Mouse (Mus musculus) lung, embryonic 16.5 days (tissue): Measurements from ENCODE around the gene Ccl5. TPM values are rescaled to one million over a fixed set of nuclear protein-coding genes. Genes with fewer than 3 reads are reported as not detected.
"Not testable (repeated sequence)": the region's sequence is repeated elsewhere in the genome, so short reads cannot be mapped to it uniquely, and the experiment has no call there.

Source experiments
- ATAC-seq: fragments of 200-750 bp; cut with Nextera tagmentation; 2 replicates; pipeline ENCODE4 v1.8.0; 2017; ENCODE audit warnings: low read depth, mild to moderate bottlenecking, moderate library complexity
- H3K27ac ChIP-seq: fragments of 300-500 bp; sonication (generic); 2 replicates; pipeline ENCODE4 v1.5.1; 2014; ENCODE audit warnings: mild to moderate bottlenecking, control low read depth, low read length
- H3K27me3 ChIP-seq: fragments of 300-500 bp; sonication (generic); 2 replicates; pipeline ENCODE4 v1.6.1; 2014; ENCODE audit warnings: low read depth, low read length, mixed read lengths; ENCODE audit not compliant: control insufficient read depth, insufficient read depth
- H3K36me3 ChIP-seq: fragments of 300-500 bp; sonication (generic); 2 replicates; pipeline ENCODE4 v1.6.1; 2014; ENCODE audit warnings: low read length; ENCODE audit not compliant: control insufficient read depth, insufficient read depth
- H3K4me1 ChIP-seq: fragments of 300-500 bp; sonication (generic); replicated peaks from 2 replicates; pipeline ENCODE4 v1.6.1; 2014; ENCODE audit warnings: low read length, mixed read lengths; ENCODE audit not compliant: control insufficient read depth, insufficient read depth
- H3K4me2 ChIP-seq: fragments of 300-500 bp; sonication (generic); 2 replicates; pipeline ENCODE4 v1.6.1; 2014; ENCODE audit warnings: low read depth, low read length, control low read depth
- H3K4me3 ChIP-seq: fragments of 300-500 bp; sonication (generic); 2 replicates; pipeline ENCODE4 v1.5.1; 2014; ENCODE audit warnings: mild to moderate bottlenecking, low read length, control low read depth
- H3K9ac ChIP-seq: fragments of 300-500 bp; sonication (generic); 2 replicates; pipeline ENCODE4 v1.6.1; 2014; ENCODE audit warnings: low read length, control low read depth
- H3K9me3 ChIP-seq: fragments of 300-500 bp; sonication (generic); 2 replicates; pipeline ENCODE4 v1.6.1; 2016; ENCODE audit warnings: low read length; ENCODE audit not compliant: control insufficient read depth
- WGBS: fragments of 180-500 bp; shearing (Covaris S2); extraction: QIAGEN DNeasy Blood & Tissue Kit; methylation state at CpG from one replicate; pipeline ENCODE4 v1.1.7; 2014; 5-methylcytosine and 5-hydroxymethylcytosine counted together
- polyA plus RNA-seq: library from polyadenylated mRNA; unstranded; fragments of >200 nt; fragmentation: Nextera tagmentation; extraction: Ambion mirVana; gene quantifications from 2 replicates; pipeline ENCODE4 v1.2.1, GENCODE M21; 2015

Gene Ccl5
- polyA plus RNA-seq, 1 experiment from 2014 or later: 1.1 TPM

GRCm38 (mm10) chr11:83551037-83551436 is 20.7 kb upstream of the Ccl5 start:
- not testable (repeated sequence) for H3K27ac ChIP-seq, H3K9me3 ChIP-seq, H3K4me1 ChIP-seq, H3K4me3 ChIP-seq, H3K27me3 ChIP-seq, ATAC-seq, H3K9ac ChIP-seq, H3K4me2 ChIP-seq, H3K36me3 ChIP-seq
- 75% methylated on average over 7 of the region's 7 CpGs for WGBS

- no peak overlapping the region for H3K9ac ChIP-seq
- H3K4me1 ChIP-seq: no peaks in the 10 kb centered on the region
- H3K4me3 ChIP-seq: no peak overlapping the region
- no peak for ATAC-seq
- H3K9me3 ChIP-seq: no peaks in the 10 kb centered on the region
- no peaks in the 10 kb centered on the region for H3K27me3 ChIP-seq
- no peak overlapping the region for H3K27ac ChIP-seq
- H3K4me2 ChIP-seq: no peak overlapping the region
- no peaks in the 10 kb centered on the region for H3K36me3 ChIP-seq
- 84% methylated on average over 5 of the region's 5 CpGs for WGBS
Observed at GRCm38 (mm10) chr11:83550186-83550632, 19.9 kb upstream of the Ccl5 start.

GRCm38 (mm10) chr11:83544214-83544613 is 13.9 kb upstream of the Ccl5 start:
- H3K4me1 ChIP-seq: no peaks in the 10 kb centered on the region
- WGBS: 34% methylated on average over 3 of the region's 3 CpGs
- no peak for ATAC-seq
- no peaks in the 10 kb centered on the region for H3K36me3 ChIP-seq
- no peak overlapping the region for H3K27ac ChIP-seq
- H3K27me3 ChIP-seq: no peaks in the 10 kb centered on the region
- H3K4me3 ChIP-seq: no peak overlapping the region
- no peak overlapping the region for H3K4me2 ChIP-seq
- H3K9ac ChIP-seq: no peak overlapping the region
- H3K9me3 ChIP-seq: no peaks in the 10 kb centered on the region

GRCm38 (mm10) chr11:83541415-83541814 is 11.1 kb upstream of the Ccl5 start:
- H3K4me3 ChIP-seq: no peak overlapping the region
- no peak for ATAC-seq
- H3K4me2 ChIP-seq: no peak overlapping the region
- H3K9me3 ChIP-seq: no peaks in the 10 kb centered on the region
- H3K27ac ChIP-seq: no peak overlapping the region
- H3K9ac ChIP-seq: no peak overlapping the region
- WGBS: 92% methylated on average over 3 of the region's 3 CpGs
- H3K4me1 ChIP-seq: no peaks in the 10 kb centered on the region
- no peaks in the 10 kb centered on the region for H3K27me3 ChIP-seq
- H3K36me3 ChIP-seq: no peaks in the 10 kb centered on the region

- H3K9ac ChIP-seq: no peak overlapping the region
- no peak overlapping the region for H3K4me2 ChIP-seq
- no peaks in the 10 kb centered on the region for H3K36me3 ChIP-seq
- no peak overlapping the region for H3K27ac ChIP-seq
- no peaks in the 10 kb centered on the region for H3K9me3 ChIP-seq
- WGBS: 75% methylated on average over 2 of the region's 2 CpGs
- ATAC-seq: no peak
- H3K27me3 ChIP-seq: no peaks in the 10 kb centered on the region
- no peak overlapping the region for H3K4me3 ChIP-seq
- H3K4me1 ChIP-seq: no peaks in the 10 kb centered on the region
Observed at GRCm38 (mm10) chr11:83540931-83541330, 10.6 kb upstream of the Ccl5 start.

- Histone ChIP-seq H3K27me3 (no peaks in the 10 kb centered on the region), H3K36me3 (no peaks in the 10 kb centered on the region), H3K27ac (no peak overlapping the region), H3K9ac (no peak overlapping the region), H3K4me3 (no peak overlapping the region), H3K4me2 (no peak overlapping the region), H3K4me1 (peaks cover 9% of the 10 kb centered on the region), H3K9me3 (no peaks in the 10 kb centered on the region)
- ATAC-seq: no peak
- WGBS: 65% methylated on average over 3 of the region's 3 CpGs
Observed at GRCm38 (mm10) chr11:83538705-83539314, 8.5 kb upstream of the Ccl5 start.

- Histone ChIP-seq H3K4me1 (peaks cover 9% of the 10 kb centered on the region), H3K9me3 (no peaks in the 10 kb centered on the region), H3K4me3 (no peak overlapping the region), H3K4me2 (no peak overlapping the region), H3K27ac (no peak overlapping the region), H3K9ac (no peak overlapping the region), H3K27me3 (no peaks in the 10 kb centered on the region), H3K36me3 (no peaks in the 10 kb centered on the region)
- 55% methylated on average over 3 of the region's 3 CpGs for WGBS
- ATAC-seq: no peak
Observed at GRCm38 (mm10) chr11:83536831-83537230, 6.5 kb upstream of the Ccl5 start.

- Histone ChIP-seq H3K27ac (no peak overlapping the region), H3K4me2 (peak overlapping the region; percentile 37), H3K9me3 (no peaks in the 10 kb centered on the region), H3K4me3 (peak overlapping the region; percentile 20), H3K27me3 (no peaks in the 10 kb centered on the region), H3K36me3 (no peaks in the 10 kb centered on the region), H3K9ac (no peak overlapping the region), H3K4me1 (peaks cover 9% of the 10 kb centered on the region)
- peak; percentile 91 for ATAC-seq
- 22% methylated on average over 13 of the region's 13 CpGs for WGBS
Observed at GRCm38 (mm10) chr11:83534609-83535423, 4.5 kb upstream of the Ccl5 start.

GRCm38 (mm10) chr11:83534143-83534542 is 3.8 kb upstream of the Ccl5 start:
- WGBS: 80% methylated on average over 8 of the region's 8 CpGs
- peak overlapping the region; percentile 37 for H3K4me2 ChIP-seq
- no peaks in the 10 kb centered on the region for H3K27me3 ChIP-seq
- H3K4me3 ChIP-seq: peak overlapping the region; percentile 20; the same call in 1 of the 2 replicates
- H3K27ac ChIP-seq: no peak overlapping the region
- H3K9me3 ChIP-seq: no peaks in the 10 kb centered on the region
- H3K36me3 ChIP-seq: no peaks in the 10 kb centered on the region
- no peak overlapping the region for H3K9ac ChIP-seq
- H3K4me1 ChIP-seq: peaks cover 9% of the 10 kb centered on the region
- ATAC-seq: no peak
